ENCODE assay signal across 7 mouse cellular contexts in genomic region chr3:27182733-27183600, GRCm38 (mm10). TPM values are rescaled to one million over a fixed set of nuclear protein-coding genes. Genes with fewer than 3 reads are reported as not detected.
DNase-seq lines count a peak whose midpoint lies in the region; ATAC-seq and TF ChIP-seq lines count a peak whose summit lies in the region.

Nceh1 (plus strand) TSS chr3:27182965.

- H3K27me3 ChIP-seq in embryonic facial prominence, embryonic 12.5 days = no peaks in the 10 kb centered on the region
- no peaks in the 10 kb centered on the region for H3K27me3 ChIP-seq in kidney, adult 2 months (replicated peaks; ENCODE audit: control insufficient read depth, insufficient read depth, low read length)
- peaks cover 11% of the 10 kb centered on the region for H3K27me3 ChIP-seq in limb, embryonic 12.5 days
- no peaks in the 10 kb centered on the region for H3K27me3 ChIP-seq in midbrain, embryonic 15.5 days (replicated peaks)
- H3K27me3 ChIP-seq in spleen, adult 2 months (ENCODE audit: control insufficient read depth, insufficient read depth, low read length) = no peaks in the 10 kb centered on the region

- peak; percentile 98 for TF ChIP-seq CTCF in kidney, adult 2 months (conservative IDR thresholded peaks at IDR 0.05; ENCODE audit: insufficient read depth, insufficient read length, low read depth, low read length)
- TF ChIP-seq CTCF in spleen, adult 2 months (IDR thresholded peaks at IDR 0.05; ENCODE audit: extremely low read depth, insufficient read depth, insufficient read length, insufficient replicate concordance) = peak; percentile 94

- peak; percentile 93 for DNase-seq in adrenal gland, postnatal 25 days
- DNase-seq in heart, adult 18-20 months = peak; percentile 97 to 98
- peak; percentile 98 for DNase-seq in kidney, adult 2 months
- DNase-seq in spleen, adult 2 months (ENCODE audit: low read depth in 1 of 2, low spot score in 2 of 2) = peak; percentile 85 to 94

- H3K9me3 ChIP-seq in embryonic facial prominence, embryonic 12.5 days = no peaks in the 10 kb centered on the region
- H3K9me3 ChIP-seq in limb, embryonic 12.5 days = no peaks in the 10 kb centered on the region
- H3K9me3 ChIP-seq in midbrain, embryonic 15.5 days = no peaks in the 10 kb centered on the region

- peak; percentile 97 for ATAC-seq in embryonic facial prominence, embryonic 12.5 days (ENCODE audit: insufficient number of reproducible peaks, insufficient read depth, low FRiP score, low TSS enrichment)
- peak; percentile 97 for ATAC-seq in limb, embryonic 12.5 days (ENCODE audit: insufficient number of reproducible peaks, insufficient read depth, low FRiP score, low TSS enrichment, low read depth)
- peak; percentile 99 for ATAC-seq in midbrain, embryonic 15.5 days (replicated peaks)

- WGBS in embryonic facial prominence, embryonic 12.5 days = under 1% methylated on average over 54 of the region's 54 CpGs
- WGBS in kidney, adult 2 months = 1% methylated on average over 54 of the region's 54 CpGs
- WGBS in limb, embryonic 12.5 days = 2% methylated on average over 54 of the region's 54 CpGs
- under 1% methylated on average over 54 of the region's 54 CpGs for WGBS in midbrain, embryonic 15.5 days
- WGBS in spleen, adult 2 months = under 1% methylated on average over 54 of the region's 54 CpGs

- H3K4me3 ChIP-seq in embryonic facial prominence, embryonic 12.5 days = peak within 1 kb of the TSS; percentile 68
- H3K4me3 ChIP-seq in kidney, adult 2 months (ENCODE audit: insufficient read depth, low read depth, low read length) = peak within 1 kb of the TSS; percentile 71
- H3K4me3 ChIP-seq in limb, embryonic 12.5 days (replicated peaks) = peak within 1 kb of the TSS; percentile 61
- peak within 1 kb of the TSS; percentile 83 for H3K4me3 ChIP-seq in midbrain, embryonic 15.5 days
- peak within 1 kb of the TSS; percentile 77 for H3K4me3 ChIP-seq in spleen, adult 2 months (ENCODE audit: extremely low read depth, insufficient read depth, insufficient read length)

- H3K27ac ChIP-seq in embryonic facial prominence, embryonic 12.5 days = no peak within 1 kb of the TSS
- H3K27ac ChIP-seq in kidney, adult 2 months (ENCODE audit: insufficient read depth, low read depth, low read length) = peak within 1 kb of the TSS; percentile 84
- no peak within 1 kb of the TSS for H3K27ac ChIP-seq in limb, embryonic 12.5 days
- peak within 1 kb of the TSS; percentile 58 for H3K27ac ChIP-seq in midbrain, embryonic 15.5 days
- H3K27ac ChIP-seq in spleen, adult 2 months (ENCODE audit: insufficient read depth, low read length) = peak within 1 kb of the TSS; percentile 44; the same call in 1 of the 2 replicates

- peak; percentile 85 for TF ChIP-seq POLR2A in kidney, adult 2 months (IDR thresholded peaks at IDR 0.05; ENCODE audit: low read depth, low read length)
- TF ChIP-seq POLR2A in spleen, adult 2 months (IDR thresholded peaks at IDR 0.05; ENCODE audit: low read depth, low read length) = peak; percentile 30; the same call in 1 of the 2 replicates

- peak within 1 kb of the TSS; percentile 93 for H3K4me2 ChIP-seq in embryonic facial prominence, embryonic 12.5 days (replicated peaks)
- H3K4me2 ChIP-seq in limb, embryonic 12.5 days = peak within 1 kb of the TSS; percentile 92
- peak within 1 kb of the TSS; percentile 94 for H3K4me2 ChIP-seq in midbrain, embryonic 15.5 days

- H3K4me1 ChIP-seq in embryonic facial prominence, embryonic 12.5 days = peaks cover 5% of the 10 kb centered on the region; the same call in 1 of the 2 replicates
- H3K4me1 ChIP-seq in kidney, adult 2 months (ENCODE audit: control insufficient read depth, insufficient read depth, low read length) = peaks cover 19% of the 10 kb centered on the region; the same call in 1 of the 2 replicates
- H3K4me1 ChIP-seq in limb, embryonic 12.5 days (replicated peaks) = peaks cover 4% of the 10 kb centered on the region; the same call in 1 of the 2 replicates
- H3K4me1 ChIP-seq in midbrain, embryonic 15.5 days = peaks cover 7% of the 10 kb centered on the region
- H3K4me1 ChIP-seq in spleen, adult 2 months (ENCODE audit: control insufficient read depth, insufficient read depth, insufficient read length) = no peaks in the 10 kb centered on the region

- H3K9ac ChIP-seq in embryonic facial prominence, embryonic 12.5 days = peak within 1 kb of the TSS; percentile 60
- peak within 1 kb of the TSS; percentile 67 for H3K9ac ChIP-seq in limb, embryonic 12.5 days (replicated peaks)
- H3K9ac ChIP-seq in midbrain, embryonic 15.5 days = peak within 1 kb of the TSS; percentile 56

- no peaks in the 10 kb centered on the region for H3K36me3 ChIP-seq in embryonic facial prominence, embryonic 12.5 days
- H3K36me3 ChIP-seq in kidney, adult 2 months (ENCODE audit: control insufficient read depth, insufficient read depth, low read length) = no peaks in the 10 kb centered on the region
- no peaks in the 10 kb centered on the region for H3K36me3 ChIP-seq in limb, embryonic 12.5 days
- H3K36me3 ChIP-seq in midbrain, embryonic 15.5 days (replicated peaks) = no peaks in the 10 kb centered on the region
- H3K36me3 ChIP-seq in spleen, adult 2 months (ENCODE audit: control insufficient read depth, insufficient read depth, low read length) = 0 out of 2 replicates have a peak, but pooled peaks cover 1% of the 10 kb centered on the region

RNA-seq across cellular contexts. Expression of gene Nceh1, which starts in this region (rescaled TPM):
- total RNA-seq in adrenal gland, postnatal 25 days (2021) = 151 and 228 TPM in 2 replicates
- 4.0 and 4.3 TPM in 2 replicates for polyA plus RNA-seq in embryonic facial prominence, embryonic 12.5 days (2016; fragmentation: Nextera tagmentation; extraction: Ambion mirVana)
- 100 to 1,000 TPM; 227 to 231 TPM for total RNA-seq in heart, adult 18-20 months (2021)
- 141 and 409 TPM in 2 replicates for polyA plus RNA-seq in kidney, adult 2 months (2012; rRNA removed)
- polyA plus RNA-seq in limb, embryonic 12.5 days (2016; fragmentation: Nextera tagmentation; extraction: Ambion mirVana) = 3.0 and 4.0 TPM in 2 replicates
- 11.2 and 12.8 TPM in 2 replicates for polyA plus RNA-seq in midbrain, embryonic 15.5 days (2015; fragmentation: Nextera tagmentation; extraction: Ambion mirVana)
- 23.0 and 37.0 TPM in 2 replicates for polyA plus RNA-seq in spleen, adult 2 months (2012; rRNA removed)

Comparison
In these comparisons a context has a peak if more than half of its experiments do, and no peak if none do; other contexts are left out.
1. H3K27ac ChIP-seq: peak in kidney, adult 2 months (single experiment), midbrain, embryonic 15.5 days (single experiment) and spleen, adult 2 months (single experiment); none in embryonic facial prominence, embryonic 12.5 days (single experiment) and limb, embryonic 12.5 days (single experiment).
2. Peak in every context shown above with its lines, with median percentiles within 50 percentile points of each other: DNase-seq, ATAC-seq, H3K4me2 ChIP-seq, H3K4me3 ChIP-seq and H3K9ac ChIP-seq.